Mouse (Mus musculus): ENCODE measurements at regions not wholly inside any gene's neighbourhood (a gene's known extent, or its start where the extent isn't known, plus 50 kb on each side); places are given as distances from the start of the nearest gene placed in this dataset.

GRCm38 (mm10) chr6:101905029-101905342 lies 527.3 kb upstream of the Pdzrn3 start:
- TF ChIP-seq CTCF (IDR thresholded peaks at IDR 0.05; ENCODE audit: low read depth, low read length) (no peak), POLR2A (IDR thresholded peaks at IDR 0.05; ENCODE audit: extremely low read depth, insufficient read depth, low read length) (no peak)
